Mouse (Mus musculus) spleen, adult 2 months (tissue): Measurements from ENCODE around the gene Fignl2.

Experiments
- CTCF ChIP-seq: fragments of 200-500 bp; IDR thresholded peaks from 2 replicates; pipeline ENCODE4 v1.5.1; 2011; ENCODE audit warnings: mild to moderate bottlenecking, inconsistent platforms; ENCODE audit not compliant: insufficient read depth, insufficient read length, insufficient replicate concordance; ENCODE audit errors: extremely low read depth
- POLR2A ChIP-seq: fragments of 200-500 bp; IDR thresholded peaks from 2 replicates; pipeline ENCODE4 v1.6.1; 2011; ENCODE audit warnings: low read depth, low read length, inconsistent platforms

- no peak for TF ChIP-seq CTCF
- no peak for TF ChIP-seq POLR2A
Observed at GRCm38 (mm10) chr15:101048338-101048896, 29.9 kb downstream of the Fignl2 start.
